Mouse (Mus musculus) embryonic facial prominence, embryonic 10.5 days (tissue): ENCODE data around the gene Ackr2. TPM values are rescaled to one million over a fixed set of nuclear protein-coding genes. Genes with fewer than 3 reads are reported as not detected.

ENCODE experiments used
- DNase-seq: peaks from one replicate; pipeline ENCODE4 v3.0.0-alpha.2; 2017; ENCODE audit warnings: low spot score
- H3K27ac ChIP-seq: fragments of 300-500 bp; sonication (generic); replicated peaks from 2 replicates; pipeline ENCODE4 v1.5.1; 2016; ENCODE audit warnings: mild to moderate bottlenecking
- H3K27me3 ChIP-seq: fragments of 300-500 bp; sonication (generic); replicated peaks from 2 replicates; pipeline ENCODE4 v1.6.1; 2016; ENCODE audit warnings: low read depth, mild to moderate bottlenecking; ENCODE audit not compliant: poor library complexity, severe bottlenecking
- H3K36me3 ChIP-seq: fragments of 300-500 bp; sonication (generic); replicated peaks from 2 replicates; pipeline ENCODE4 v1.6.1; 2016; ENCODE audit warnings: mild to moderate bottlenecking, moderate library complexity
- H3K4me1 ChIP-seq: fragments of 300-500 bp; sonication (generic); 2 replicates; pipeline ENCODE4 v1.6.1; 2016
- H3K4me3 ChIP-seq: fragments of 300-500 bp; sonication (generic); 2 replicates; pipeline ENCODE4 v1.5.1; 2016; ENCODE audit warnings: mild to moderate bottlenecking, moderate library complexity
- H3K9me3 ChIP-seq: fragments of 300-500 bp; sonication (generic); 2 replicates; pipeline ENCODE4 v1.6.1; 2016; ENCODE audit warnings: mild to moderate bottlenecking
- WGBS: fragments of 180-500 bp; shearing (Covaris S2); methylation state at CpG from one replicate; pipeline ENCODE4 v1.1.7; 2016; 5-methylcytosine and 5-hydroxymethylcytosine counted together
- polyA plus RNA-seq: library from polyadenylated mRNA; unstranded; fragments of >200 nt; fragmentation: Nextera tagmentation; extraction: Ambion mirVana; gene quantifications from 2 replicates; pipeline ENCODE4 v1.2.1, GENCODE M21; 2016

Ackr2 gene
- polyA plus RNA-seq, 1 experiment from 2014 or later, result 0.52 TPM

GRCm38 (mm10) chr9:121869973-121870515, 28.1 kb upstream of the Ackr2 start:
- no peak overlapping the region for H3K4me3 ChIP-seq
- no peak for DNase-seq
- no peaks in the 10 kb centered on the region for H3K27me3 ChIP-seq
- no peaks in the 10 kb centered on the region for H3K36me3 ChIP-seq
- H3K9me3 ChIP-seq, result no peaks in the 10 kb centered on the region
- H3K4me1 ChIP-seq, result peaks cover 9% of the 10 kb centered on the region; the same call in 1 of the 2 replicates
- WGBS, result 51% methylated on average over 4 of the region's 4 CpGs
- no peak overlapping the region for H3K27ac ChIP-seq

GRCm38 (mm10) chr9:121872062-121872683, 26.0 kb upstream of the Ackr2 start:
- no peaks in the 10 kb centered on the region for H3K36me3 ChIP-seq
- H3K9me3 ChIP-seq, result no peaks in the 10 kb centered on the region
- H3K27ac ChIP-seq, result no peak overlapping the region
- no peak overlapping the region for H3K4me3 ChIP-seq
- H3K4me1 ChIP-seq, result peaks cover 9% of the 10 kb centered on the region; the same call in 1 of the 2 replicates
- H3K27me3 ChIP-seq, result no peaks in the 10 kb centered on the region; the same call in 1 of the 2 replicates
- no peak for DNase-seq
- WGBS, result 84% methylated on average over 2 of the region's 2 CpGs

GRCm38 (mm10) chr9:121873578-121873977, 24.6 kb upstream of the Ackr2 start:
- Histone ChIP-seq H3K4me1 (peaks cover 9% of the 10 kb centered on the region; the same call in 1 of the 2 replicates), H3K36me3 (no peaks in the 10 kb centered on the region), H3K9me3 (no peaks in the 10 kb centered on the region), H3K27me3 (no peaks in the 10 kb centered on the region; the same call in 1 of the 2 replicates), H3K27ac (no peak overlapping the region), H3K4me3 (no peak overlapping the region)
- DNase-seq, result no peak

- H3K4me3 ChIP-seq, result no peak overlapping the region
Observed at GRCm38 (mm10) chr9:121877052-121877740, 21.0 kb upstream of the Ackr2 start.

GRCm38 (mm10) chr9:121880840-121881239, 17.3 kb upstream of the Ackr2 start:
- WGBS, result 27% methylated on average over 14 of the region's 14 CpGs
- Histone ChIP-seq H3K9me3 (no peaks in the 10 kb centered on the region), H3K4me1 (peaks cover 3% of the 10 kb centered on the region; the same call in 1 of the 2 replicates), H3K27me3 (no peaks in the 10 kb centered on the region; the same call in 1 of the 2 replicates), H3K4me3 (no peak overlapping the region), H3K27ac (no peak overlapping the region), H3K36me3 (no peaks in the 10 kb centered on the region)
- peak; percentile 62 for DNase-seq

More at GRCm38 (mm10) chr9:121877052-121877740, 21.0 kb upstream of the Ackr2 start:
- Histone ChIP-seq H3K36me3 (no peaks in the 10 kb centered on the region), H3K27me3 (no peaks in the 10 kb centered on the region; the same call in 1 of the 2 replicates), H3K4me1 (peaks cover 3% of the 10 kb centered on the region; the same call in 1 of the 2 replicates), H3K9me3 (no peaks in the 10 kb centered on the region), H3K27ac (no peak overlapping the region)
- 30% methylated on average over 3 of the region's 3 CpGs for WGBS
- DNase-seq, result peak; percentile 45

GRCm38 (mm10) chr9:121881301-121881700, 16.9 kb upstream of the Ackr2 start:
- DNase-seq, result no peak
- Histone ChIP-seq H3K4me3 (no peak overlapping the region), H3K27me3 (no peaks in the 10 kb centered on the region; the same call in 1 of the 2 replicates), H3K9me3 (no peaks in the 10 kb centered on the region), H3K4me1 (peaks cover 3% of the 10 kb centered on the region; the same call in 1 of the 2 replicates), H3K27ac (no peak overlapping the region), H3K36me3 (no peaks in the 10 kb centered on the region)
- 86% methylated on average over 6 of the region's 6 CpGs for WGBS

- no peak for DNase-seq
- Histone ChIP-seq H3K36me3 (no peaks in the 10 kb centered on the region), H3K4me1 (peaks cover 3% of the 10 kb centered on the region; the same call in 1 of the 2 replicates), H3K4me3 (no peak overlapping the region), H3K9me3 (no peaks in the 10 kb centered on the region), H3K27me3 (no peaks in the 10 kb centered on the region), H3K27ac (no peak overlapping the region)
- 68% methylated on average over 7 of the region's 7 CpGs for WGBS
Observed at GRCm38 (mm10) chr9:121882015-121882457, 16.1 kb upstream of the Ackr2 start.

GRCm38 (mm10) chr9:121889927-121890440, 8.2 kb upstream of the Ackr2 start:
- 72% methylated on average over 4 of the region's 4 CpGs for WGBS
- Histone ChIP-seq H3K4me3 (no peak overlapping the region), H3K27me3 (no peaks in the 10 kb centered on the region; the same call in 1 of the 2 replicates), H3K9me3 (no peaks in the 10 kb centered on the region), H3K4me1 (peaks cover 18% of the 10 kb centered on the region), H3K27ac (no peak overlapping the region; the same call in 1 of the 2 replicates), H3K36me3 (no peaks in the 10 kb centered on the region)
- DNase-seq, result no peak

GRCm38 (mm10) chr9:121890441-121890941, 7.7 kb upstream of the Ackr2 start:
- 33% methylated on average over 18 of the region's 18 CpGs for WGBS
- Histone ChIP-seq H3K9me3 (no peaks in the 10 kb centered on the region), H3K27me3 (no peaks in the 10 kb centered on the region; the same call in 1 of the 2 replicates), H3K4me1 (peaks cover 22% of the 10 kb centered on the region), H3K36me3 (no peaks in the 10 kb centered on the region), H3K27ac (no peak overlapping the region; the same call in 1 of the 2 replicates), H3K4me3 (no peak overlapping the region)
- DNase-seq, result peak; percentile 57

- H3K4me1 ChIP-seq, result peaks cover 22% of the 10 kb centered on the region
- no peak for DNase-seq
- no peaks in the 10 kb centered on the region for H3K36me3 ChIP-seq
- no peak overlapping the region for H3K4me3 ChIP-seq
- 89% methylated on average over 9 of the region's 9 CpGs for WGBS
- no peak overlapping the region for H3K27ac ChIP-seq
- H3K9me3 ChIP-seq, result no peaks in the 10 kb centered on the region
- H3K27me3 ChIP-seq, result no peaks in the 10 kb centered on the region; the same call in 1 of the 2 replicates
Observed at GRCm38 (mm10) chr9:121891301-121891700, 6.9 kb upstream of the Ackr2 start.

- DNase-seq, result no peak
- no peaks in the 10 kb centered on the region for H3K9me3 ChIP-seq
- no peaks in the 10 kb centered on the region; the same call in 1 of the 2 replicates for H3K27me3 ChIP-seq
- H3K4me1 ChIP-seq, result peaks cover 22% of the 10 kb centered on the region
- H3K27ac ChIP-seq, result no peak overlapping the region
- H3K4me3 ChIP-seq, result no peak overlapping the region
- 92% methylated on average over 12 of the region's 12 CpGs for WGBS
- H3K36me3 ChIP-seq, result no peaks in the 10 kb centered on the region
Observed at GRCm38 (mm10) chr9:121892057-121892687, 6.0 kb upstream of the Ackr2 start.

GRCm38 (mm10) chr9:121894447-121894846, 3.7 kb upstream of the Ackr2 start:
- Histone ChIP-seq H3K27me3 (no peaks in the 10 kb centered on the region; the same call in 1 of the 2 replicates), H3K27ac (no peak overlapping the region), H3K4me1 (peaks cover 22% of the 10 kb centered on the region), H3K9me3 (no peaks in the 10 kb centered on the region), H3K36me3 (no peaks in the 10 kb centered on the region), H3K4me3 (no peak overlapping the region)
- DNase-seq, result no peak
- 74% methylated on average over 7 of the region's 7 CpGs for WGBS
